Mouse (Mus musculus) liver, embryonic 14.5 days (tissue): ENCODE measurements at regions not wholly inside any gene's neighbourhood (a gene's known extent, or its start where the extent isn't known, plus 50 kb on each side); places are given as distances from the start of the nearest gene placed in this dataset.

Experiments
- CTCF ChIP-seq: IDR thresholded peaks from 2 replicates; pipeline ENCODE4 v1.5.1; 2016; ENCODE audit warnings: antibody characterized with exemption, low read depth, control low read depth
- EP300 ChIP-seq: IDR thresholded peaks from 2 replicates; pipeline ENCODE4 v1.6.1; 2016; ENCODE audit warnings: antibody characterized with exemption, low read depth

GRCm38 (mm10) chr6:49989585-49990521, 120.2 kb upstream of the Mpp6 start:
- TF ChIP-seq CTCF, result no peak
- no peak for TF ChIP-seq EP300
